Mouse (Mus musculus): Measurements from ENCODE around the gene Nin. TPM values are rescaled to one million over a fixed set of nuclear protein-coding genes. Genes with fewer than 3 reads are reported as not detected.
A peak's percentile ranks its signal among the peaks of the same experiment; 100 is the strongest.

Nin gene
- polyA plus RNA-seq, 1 experiment from 2014 or later = 11.4 TPM

DNA sequence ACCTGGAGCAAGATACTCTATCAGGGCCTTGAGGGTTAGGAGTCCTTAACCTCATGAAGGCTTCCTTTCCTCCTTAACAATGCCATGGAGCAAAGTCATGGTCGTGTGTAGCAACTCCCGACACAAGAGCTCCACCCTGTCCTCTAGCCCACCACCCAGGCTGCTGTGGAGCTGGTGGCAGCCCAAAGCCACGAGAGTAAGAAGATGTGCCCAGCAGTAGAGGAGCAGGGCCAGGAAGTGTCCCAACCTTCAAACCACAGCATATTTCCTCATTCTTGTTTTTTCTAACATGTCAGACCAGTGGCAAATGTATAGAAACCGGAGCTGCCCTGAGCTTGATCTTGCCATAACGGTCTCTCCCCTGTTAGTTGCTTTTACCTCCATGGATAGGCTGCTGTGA is 29.3 kb downstream of the Nin start:
- no peak for DNase-seq (ENCODE audit: low spot score)

DNA sequence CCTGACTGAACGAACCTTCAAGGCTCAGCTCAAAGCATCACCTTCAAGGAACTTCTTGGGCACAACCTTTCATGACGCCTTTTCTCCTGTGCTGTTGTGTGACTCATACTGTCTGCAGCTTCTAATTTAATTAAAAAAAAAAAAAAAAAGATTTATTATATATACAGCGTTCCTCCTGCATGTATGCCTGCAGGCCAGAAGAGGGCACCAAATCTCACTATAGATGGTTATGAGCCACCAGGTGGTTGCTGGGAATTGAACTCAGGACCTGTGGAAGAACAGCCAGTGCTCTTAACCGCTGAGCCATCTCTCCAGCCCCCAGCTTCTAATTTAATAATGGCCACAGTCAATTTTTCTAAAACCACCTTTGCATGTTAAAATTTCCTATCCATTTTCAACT is 29.8 kb downstream of the Nin start:
- no peak for DNase-seq (ENCODE audit: low spot score)

DNA sequence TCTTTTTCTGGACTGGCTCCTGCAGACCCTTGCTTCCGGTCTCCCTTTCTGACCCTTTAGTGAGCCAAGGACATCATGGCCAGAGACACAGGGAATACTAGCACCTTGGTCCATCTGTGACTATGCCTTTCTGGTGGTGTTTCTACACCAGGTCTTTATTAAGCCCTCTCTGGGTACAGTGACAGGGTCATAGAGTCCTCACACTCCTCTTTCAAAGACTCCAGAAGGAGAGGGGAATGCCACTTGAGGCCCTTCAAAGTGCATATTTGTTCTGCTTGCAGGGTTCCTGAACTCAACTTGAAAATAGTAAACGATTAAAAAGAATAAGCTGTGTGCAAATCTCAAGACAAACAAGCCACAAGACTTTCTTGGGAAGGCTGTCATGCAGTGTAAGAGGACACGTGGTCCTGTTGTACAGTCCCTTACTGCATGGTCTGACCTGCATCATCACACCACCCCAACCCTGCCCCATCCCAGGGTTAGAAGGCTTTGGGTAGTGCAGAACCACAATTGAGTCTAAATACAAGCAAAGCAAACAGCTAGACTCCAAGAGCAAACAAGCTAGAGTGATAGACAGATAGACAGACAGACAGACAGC is 30.5 kb downstream of the Nin start:
- no peak for DNase-seq (ENCODE audit: low spot score)

DNA sequence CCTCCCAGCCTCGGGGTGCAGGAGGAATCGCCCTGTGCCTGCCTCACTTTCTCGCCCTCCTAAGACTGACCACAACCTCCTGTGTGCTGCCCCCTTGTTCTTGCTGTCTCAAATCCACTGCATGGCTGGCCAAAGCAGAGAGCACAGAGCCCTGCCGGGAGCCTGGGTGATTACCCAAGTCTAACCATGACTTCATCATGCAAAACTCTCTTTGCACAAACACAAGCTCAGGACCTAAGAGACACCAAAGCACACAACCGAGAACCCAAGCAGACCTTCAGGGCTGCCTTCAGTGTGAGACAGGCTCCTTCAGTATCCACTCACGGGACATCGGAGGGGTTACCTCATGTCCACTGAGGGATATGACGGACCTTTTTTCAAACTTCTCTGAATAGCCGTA is 31.0 kb downstream of the Nin start:
- no peak for DNase-seq (ENCODE audit: low spot score)

DNA sequence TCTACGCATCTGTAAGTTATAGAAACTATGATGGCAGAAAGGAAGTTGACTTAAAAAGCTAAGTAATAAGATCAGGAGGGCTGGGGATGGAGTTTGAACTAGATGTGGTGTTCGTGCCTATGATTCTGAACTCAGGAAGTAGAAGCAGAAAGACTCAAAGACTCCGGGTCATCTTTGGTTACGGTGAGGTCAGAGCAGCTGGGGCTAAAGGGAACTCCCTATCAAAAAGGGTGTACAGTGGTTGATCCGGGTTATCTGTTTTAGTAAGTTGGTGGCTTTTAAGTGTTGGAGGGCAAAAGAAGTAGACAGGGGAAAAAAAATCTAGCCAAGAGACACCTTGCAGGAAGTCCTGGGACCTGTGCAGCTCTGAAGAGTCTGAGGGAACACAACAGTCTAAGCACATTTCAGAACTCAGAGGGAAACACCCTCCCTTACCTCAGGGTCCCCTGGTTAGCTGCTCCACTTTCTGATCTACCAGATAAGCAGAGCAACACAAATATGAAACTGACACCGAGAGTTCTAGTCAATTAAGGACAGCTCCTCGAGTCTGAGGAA is 35.0 kb downstream of the Nin start:
- DNase-seq (ENCODE audit: low spot score) = peak; percentile 25

DNA sequence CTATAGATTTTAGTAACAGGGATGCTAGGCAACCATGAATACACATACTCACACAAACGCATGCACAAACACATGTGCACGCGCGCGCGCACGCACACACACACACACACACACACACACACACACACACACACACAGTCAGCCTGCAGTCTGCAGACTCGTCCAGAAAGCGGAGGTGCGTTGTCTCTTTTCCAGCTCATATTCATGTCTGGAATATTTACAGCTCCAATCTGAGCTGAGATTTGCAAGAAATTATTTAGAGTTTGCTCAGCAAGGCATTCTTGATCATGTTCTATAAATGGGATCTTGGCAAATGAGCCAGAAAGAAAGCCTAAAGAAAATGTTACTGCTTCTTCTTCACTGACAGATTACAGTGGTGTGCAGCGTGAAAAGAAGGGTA is 37.0 kb downstream of the Nin start:
- DNase-seq (ENCODE audit: low spot score) = no peak

DNA sequence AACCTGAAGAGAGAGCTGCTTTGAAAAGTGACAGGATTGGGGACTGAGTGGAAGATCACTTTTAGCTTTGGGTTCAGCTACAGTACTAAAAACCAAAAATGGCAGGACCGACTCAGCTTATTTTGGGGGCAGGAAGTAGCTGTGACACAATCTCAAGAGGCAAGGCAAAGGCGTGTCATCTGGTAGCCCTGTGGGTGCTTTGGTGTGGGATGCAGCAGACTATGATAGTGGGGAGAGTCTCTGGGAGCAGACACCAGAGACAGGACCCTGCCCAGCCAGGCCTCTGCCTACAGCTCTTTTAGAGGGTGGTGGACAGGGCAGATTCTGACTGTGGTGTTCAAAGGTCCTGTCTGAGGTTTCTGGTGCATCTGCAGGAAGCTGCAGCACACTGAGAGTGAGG is 38.5 kb downstream of the Nin start:
- DNase-seq (ENCODE audit: low spot score) = peak; percentile 64

DNA sequence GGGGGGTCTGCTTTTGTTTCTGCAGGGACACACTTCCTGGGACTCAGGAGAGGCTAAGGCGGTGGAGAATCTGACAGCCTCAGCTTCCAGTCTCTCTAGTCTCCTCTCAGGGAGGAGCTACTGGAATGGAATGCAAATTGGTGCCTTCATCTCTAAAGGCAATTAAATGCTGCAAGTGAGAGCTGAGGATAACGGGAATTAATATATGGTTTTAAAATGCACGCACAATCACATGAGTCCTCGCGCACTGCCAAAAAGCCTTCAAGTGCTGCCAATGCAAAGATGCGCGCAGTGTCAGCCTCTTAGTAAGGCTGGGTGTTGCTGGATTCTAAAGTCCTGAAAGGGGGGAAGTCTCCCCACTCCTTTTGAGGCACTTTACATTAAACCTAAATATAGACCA is 42.6 kb downstream of the Nin start:
- DNase-seq (ENCODE audit: low spot score) = no peak

DNA sequence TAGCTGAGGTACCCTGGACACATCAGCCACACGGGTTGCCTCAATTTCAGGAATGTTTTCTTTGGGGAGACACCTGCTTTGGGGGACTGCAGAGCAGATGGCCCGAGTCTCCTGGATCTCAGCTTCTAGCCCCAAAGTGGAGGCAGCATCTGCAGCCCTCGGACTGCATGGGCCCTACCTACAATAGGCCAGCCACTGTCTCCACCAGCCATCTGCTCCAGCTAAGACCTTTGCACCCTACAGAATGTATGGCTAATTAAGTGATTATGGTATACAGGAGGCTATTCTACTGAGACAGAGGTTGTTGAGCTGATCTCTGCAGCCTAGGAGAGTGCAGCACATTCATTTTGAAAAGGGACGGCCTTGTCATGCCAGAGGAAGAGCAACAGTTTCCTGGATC is 43.2 kb downstream of the Nin start:
- DNase-seq (ENCODE audit: low spot score) = no peak

DNA sequence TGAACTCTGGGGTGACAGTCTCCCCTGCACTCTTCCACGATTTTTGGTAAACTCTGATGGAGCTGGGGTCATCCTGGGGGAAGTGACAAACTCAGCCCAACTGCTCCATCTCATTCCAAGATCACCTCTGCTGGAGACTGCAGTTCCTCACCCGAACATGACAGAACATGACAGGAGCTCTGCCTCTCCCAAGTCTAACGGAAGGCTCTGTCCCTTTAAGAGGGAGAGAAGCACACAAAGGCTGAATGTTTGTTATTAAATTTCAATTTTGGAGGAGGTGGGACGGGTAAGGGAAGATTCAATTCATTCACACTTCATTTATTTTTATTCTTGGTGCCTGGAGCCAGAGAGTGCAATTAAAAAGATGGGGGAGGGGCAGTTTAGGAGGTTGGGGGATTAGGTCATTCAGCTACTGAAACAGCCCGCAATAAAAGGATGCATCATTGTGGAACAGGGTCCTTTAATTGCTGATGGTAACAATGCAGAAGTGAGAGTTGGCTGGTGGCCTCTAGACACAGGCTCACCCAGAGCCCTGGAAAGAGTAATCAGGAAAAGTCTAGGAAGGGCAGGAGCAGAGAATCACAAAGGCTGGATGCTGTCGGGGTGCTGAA is 44.8 kb downstream of the Nin start:
- DNase-seq (ENCODE audit: low spot score) = no peak

DNA sequence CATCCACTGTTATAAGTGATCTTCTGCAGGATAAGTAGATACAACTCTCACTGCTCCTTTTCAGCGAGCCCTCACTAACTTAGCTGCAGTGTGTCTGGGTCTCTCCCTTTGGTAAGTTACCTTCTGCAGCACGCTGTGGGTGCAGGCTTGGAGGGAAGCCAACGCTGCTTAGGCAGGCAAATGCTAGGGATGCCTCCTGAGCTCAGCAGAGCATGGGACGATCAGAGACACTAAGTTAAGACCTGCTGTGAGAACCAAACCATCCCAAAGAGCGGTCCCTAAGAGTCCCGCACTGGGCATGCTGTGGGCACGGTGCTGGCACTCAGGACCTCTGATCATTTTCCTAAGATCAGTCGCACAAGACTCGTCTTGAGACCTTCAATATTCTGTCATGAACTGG is 45.7 kb downstream of the Nin start:
- DNase-seq (ENCODE audit: low spot score) = no peak

DNA sequence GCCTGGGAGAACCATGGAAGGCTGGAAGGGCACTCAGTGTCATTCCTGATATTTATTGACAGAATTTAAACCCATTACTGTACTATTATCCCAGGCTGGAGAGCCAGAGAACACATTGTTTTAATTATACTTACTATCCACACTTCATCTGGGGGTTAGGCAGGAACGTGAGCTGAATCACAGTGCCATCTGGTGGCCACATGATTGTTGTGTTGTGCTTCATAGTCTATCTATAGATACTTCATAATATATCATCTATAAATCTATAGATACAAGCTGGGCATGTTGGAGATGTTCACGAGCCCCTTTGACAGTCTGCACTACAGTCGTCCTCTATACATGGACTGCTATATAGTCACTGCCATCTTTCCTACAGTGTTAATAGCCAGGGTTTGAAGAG is 51.4 kb downstream of the Nin start:
- DNase-seq (ENCODE audit: low spot score) = peak; percentile 53

DNA sequence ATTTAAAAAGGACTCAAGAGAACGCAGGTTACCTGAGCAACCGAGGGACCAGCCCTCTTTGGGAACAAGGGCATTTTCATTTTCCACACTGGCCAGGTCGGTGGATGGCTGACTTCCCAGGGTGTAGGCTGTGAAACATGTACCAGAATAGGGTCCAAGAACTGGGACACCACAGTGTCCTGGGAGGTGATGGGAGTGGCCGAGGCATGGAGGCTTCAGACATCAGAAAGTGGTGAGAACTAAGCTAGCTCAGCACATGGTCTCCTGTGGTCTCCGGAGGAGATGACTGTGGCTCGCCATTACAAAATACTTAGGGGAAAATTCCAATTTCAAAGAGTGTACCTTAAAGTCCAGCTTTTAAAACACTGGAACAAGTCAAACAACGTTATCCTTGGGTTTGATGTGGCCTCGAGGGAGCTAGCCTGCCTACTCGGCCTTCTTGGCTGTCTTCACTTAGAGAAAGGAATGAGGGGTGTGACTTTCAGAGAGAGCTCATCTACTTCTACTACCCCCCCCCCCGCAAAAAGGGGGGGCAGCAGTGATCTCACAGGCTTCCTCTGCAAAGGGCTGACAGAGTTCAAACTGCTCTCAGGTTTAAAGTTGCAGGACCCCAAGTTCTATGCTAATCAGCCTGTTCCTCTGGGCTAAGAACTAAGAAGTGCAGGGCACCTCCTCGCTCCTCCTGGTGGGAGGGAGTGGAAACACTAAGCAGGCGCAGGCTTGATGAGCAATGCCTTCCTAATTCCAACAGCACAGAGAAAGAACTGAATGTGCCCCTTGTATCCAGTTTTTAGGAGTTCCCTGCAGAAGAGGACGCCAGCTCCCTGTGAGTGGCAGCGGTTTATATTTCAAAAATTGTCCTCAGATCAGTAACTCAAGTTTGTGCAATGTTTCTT is 54.3 kb downstream of the Nin start:
- peak; percentile 16 for DNase-seq (ENCODE audit: low spot score)

DNA sequence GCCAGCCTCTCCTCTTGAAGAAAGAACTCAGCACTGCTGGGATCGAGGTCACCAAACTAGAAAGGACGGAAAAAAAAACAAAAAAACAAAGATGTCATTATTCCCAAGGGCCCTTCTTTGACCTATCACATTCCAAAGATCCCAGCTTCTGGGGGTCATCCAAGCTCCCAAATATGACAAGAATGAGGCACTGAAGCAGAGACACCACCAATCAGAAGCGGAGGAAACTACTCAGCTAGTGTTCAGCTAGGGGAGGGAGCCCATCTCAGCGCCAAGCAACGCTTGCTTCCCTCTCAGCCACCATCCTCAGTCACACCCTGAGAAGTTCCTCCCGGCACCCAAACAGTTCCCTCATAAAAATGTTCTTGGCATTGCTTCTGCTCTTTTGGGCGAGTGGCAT is 62.8 kb downstream of the Nin start:
- no peak for DNase-seq (ENCODE audit: low spot score)

DNA sequence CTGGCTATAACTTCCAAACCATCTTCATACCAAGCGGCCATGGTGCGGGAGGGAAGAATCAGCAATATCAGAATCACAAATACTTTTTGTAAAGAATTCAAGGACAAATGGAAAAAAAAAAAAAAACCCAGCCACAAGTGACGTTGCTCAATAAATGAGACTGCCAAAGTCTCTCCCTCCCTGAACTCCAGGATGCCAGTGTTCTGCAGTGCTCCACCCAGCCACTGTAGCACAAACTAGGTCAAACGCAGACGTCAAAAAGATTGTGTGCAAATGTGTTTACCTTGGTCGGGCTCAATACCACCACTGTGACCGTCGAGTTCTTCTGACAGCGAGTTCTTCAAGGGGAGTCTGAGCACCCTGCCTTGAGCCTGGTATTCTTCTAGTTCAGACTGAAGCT is 64.8 kb downstream of the Nin start:
- DNase-seq (ENCODE audit: low spot score) = no peak

DNA sequence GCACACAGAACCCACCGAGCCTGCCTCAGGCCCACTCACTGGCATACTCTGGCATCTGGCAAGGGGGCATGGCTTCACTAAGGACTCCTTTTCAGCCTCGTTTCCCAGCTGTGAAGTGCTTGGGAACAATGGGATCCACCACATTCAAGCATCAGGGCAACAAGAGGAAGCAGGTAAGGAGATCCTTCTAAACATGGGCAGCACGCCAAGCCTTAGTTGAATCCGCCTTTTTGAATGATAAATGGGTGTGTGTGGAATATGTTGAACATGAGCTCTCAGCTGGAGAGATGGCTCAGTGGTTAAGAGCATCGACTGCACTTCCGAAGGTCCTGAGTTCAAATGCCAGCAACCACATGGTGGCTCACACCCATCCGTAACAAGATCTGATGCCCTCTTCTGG is 66.2 kb downstream of the Nin start:
- DNase-seq (ENCODE audit: low spot score) = no peak

DNA sequence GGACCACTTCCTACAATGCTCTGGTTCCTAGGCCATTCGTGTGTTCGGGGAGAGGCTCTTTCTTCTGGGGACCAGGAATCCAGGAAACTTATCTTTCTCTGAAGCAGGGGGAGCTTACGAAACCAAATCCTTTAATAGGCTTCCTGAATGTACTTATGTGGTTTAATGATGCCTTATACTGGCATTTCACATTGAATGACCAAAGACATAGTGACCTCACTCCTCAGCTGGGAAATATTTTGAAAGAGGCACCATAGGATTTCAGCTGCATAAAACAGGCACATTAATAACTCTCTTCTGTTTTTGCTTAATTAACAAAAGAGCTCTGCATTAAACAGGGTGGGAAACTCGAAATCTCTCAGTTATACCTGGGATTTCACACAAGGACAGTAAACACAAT is 69.2 kb downstream of the Nin start:
- DNase-seq (ENCODE audit: low spot score) = no peak

DNA sequence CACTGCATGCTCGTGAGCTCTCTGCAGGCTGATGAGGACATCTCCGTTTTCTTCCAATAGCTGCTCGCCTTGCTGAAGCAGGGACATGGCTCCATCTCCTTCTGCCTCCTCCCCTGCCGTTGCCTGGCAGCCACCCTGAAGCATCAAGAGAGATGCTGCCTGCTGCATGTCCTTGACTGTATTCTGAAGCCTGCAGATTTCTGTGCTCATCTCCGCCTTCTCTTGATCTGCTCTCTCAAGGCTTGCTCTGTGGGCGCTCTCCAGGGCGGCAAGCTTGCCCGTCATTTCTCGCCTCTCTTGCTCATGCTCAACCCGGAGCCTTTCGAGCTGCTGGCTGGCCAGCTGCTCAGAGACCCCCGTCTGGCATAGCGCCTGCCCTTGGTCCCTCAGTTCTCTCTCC is 70.1 kb downstream of the Nin start:
- no peak for DNase-seq (ENCODE audit: low spot score)

DNA sequence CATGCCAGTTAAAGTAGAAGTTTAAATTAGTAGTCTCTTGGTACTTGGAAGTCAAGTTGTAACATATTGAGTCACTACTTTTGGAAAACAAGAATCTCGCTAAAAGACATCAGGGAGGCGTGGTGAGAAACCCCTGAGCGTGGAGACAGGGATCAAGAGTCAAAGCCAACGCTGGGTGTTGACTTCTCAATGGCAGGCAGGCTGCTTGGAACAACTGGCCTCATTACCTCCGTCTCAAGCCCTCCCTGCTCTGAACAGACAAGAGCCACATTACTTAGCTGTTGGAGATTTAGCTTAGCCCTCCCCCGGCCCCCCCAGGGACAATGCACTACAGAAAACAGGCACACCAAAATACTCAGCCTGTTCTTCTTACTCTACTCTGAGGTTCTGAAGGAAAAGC is 72.5 kb downstream of the Nin start:
- DNase-seq (ENCODE audit: low spot score) = no peak

DNA sequence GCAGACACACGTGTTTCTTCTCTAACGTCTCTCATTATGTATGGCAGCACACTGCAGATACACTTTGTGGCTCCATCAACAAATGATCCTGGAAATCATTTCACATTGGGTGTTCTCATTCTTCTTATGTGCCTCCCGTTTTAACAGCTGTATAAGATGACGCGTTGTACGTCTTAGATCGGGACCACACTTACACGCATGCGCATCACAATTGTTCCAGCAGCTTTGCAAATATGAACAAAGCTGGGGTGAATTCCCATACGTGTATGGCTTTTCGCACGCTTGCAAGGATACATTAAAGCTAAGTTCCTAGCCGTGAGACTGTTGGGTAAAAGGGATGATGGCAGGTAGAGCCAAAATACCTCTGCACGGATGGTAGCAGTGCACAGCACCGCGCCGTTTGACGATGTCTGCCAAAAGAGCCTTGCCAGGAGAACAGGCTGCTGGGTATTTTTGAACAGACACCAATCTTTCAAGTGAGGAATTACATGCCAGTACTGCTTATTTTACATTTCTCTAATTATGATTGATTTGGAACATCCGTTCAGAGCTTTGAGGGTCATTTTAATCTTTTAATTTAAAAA is 76.7 kb downstream of the Nin start:
- no peak for DNase-seq (ENCODE audit: low spot score)

DNA sequence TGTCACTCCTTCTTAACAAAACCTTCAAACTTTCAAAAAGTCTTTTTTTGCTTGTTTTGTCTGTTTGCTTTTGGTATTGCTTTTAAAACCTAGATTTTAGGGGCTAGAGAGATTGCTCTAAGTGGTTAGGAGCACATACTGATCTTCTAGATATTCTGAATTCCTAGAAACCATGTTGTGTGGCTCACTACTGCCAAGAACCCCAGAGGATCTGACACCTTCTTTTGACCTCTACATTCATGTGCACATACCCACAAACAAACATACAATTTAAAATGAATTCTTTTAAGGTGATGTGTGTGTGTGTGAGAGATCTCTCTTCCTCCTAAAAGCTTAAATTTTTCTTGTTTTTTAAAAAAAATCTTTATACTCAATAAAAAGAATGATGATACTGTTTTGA is 87.3 kb downstream of the Nin start:
- DNase-seq (ENCODE audit: low spot score) = no peak

DNA sequence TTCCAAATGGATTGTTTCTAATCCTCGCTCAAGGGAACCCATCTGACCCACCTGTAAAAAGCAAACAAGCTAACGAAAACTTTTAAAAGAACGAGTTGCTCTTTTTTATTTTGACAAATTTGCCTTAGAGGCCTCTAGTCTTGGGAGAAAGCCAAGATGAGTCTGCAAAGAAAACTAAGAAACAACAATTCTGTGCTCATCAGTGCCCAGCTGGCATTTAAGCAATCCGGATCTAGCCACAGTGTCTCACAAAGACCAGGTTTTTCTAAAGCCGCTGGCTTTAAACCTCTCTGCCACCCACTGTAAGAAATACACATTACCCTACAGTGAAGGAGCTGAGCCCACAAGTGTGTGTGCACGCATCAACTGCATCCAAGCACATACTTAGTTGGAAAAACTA is 88.1 kb downstream of the Nin start:
- DNase-seq (ENCODE audit: low spot score) = no peak

All from thymus, postnatal 0 days (tissue).